Mouse (Mus musculus): ENCODE results near the gene Slc50a1. TPM values are rescaled to one million over a fixed set of nuclear protein-coding genes. Genes with fewer than 3 reads are reported as not detected.

Gene Slc50a1
- polyA plus RNA-seq, 1 experiment from 2014 or later, result 36.2 TPM

GRCm38 (mm10) chr3:89278643-89279042 lies 8.3 kb upstream of the Slc50a1 start:
- Histone ChIP-seq H3K27ac (replicated peaks) (0 out of 2 replicates have a peak overlapping the region, but pooled peaks have one; percentile 18), H3K27me3 (peaks cover 25% of the 10 kb centered on the region), H3K4me1 (replicated peaks) (peaks cover 40% of the 10 kb centered on the region), H3K36me3 (no peaks in the 10 kb centered on the region), H3K9ac (peak overlapping the region; percentile 44; the same call in 1 of the 2 replicates), H3K4me2 (peak overlapping the region; percentile 70), H3K9me3 (no peaks in the 10 kb centered on the region), H3K4me3 (peak overlapping the region; percentile 43)
- ATAC-seq (ENCODE audit: low FRiP score, low read depth), result no peak
- 22% methylated on average over 8 of the region's 8 CpGs for WGBS

GRCm38 (mm10) chr3:89278107-89278506 lies 7.7 kb upstream of the Slc50a1 start:
- Histone ChIP-seq H3K9ac (no peak overlapping the region), H3K9me3 (no peaks in the 10 kb centered on the region), H3K4me2 (peak overlapping the region; percentile 70), H3K36me3 (no peaks in the 10 kb centered on the region), H3K4me3 (peak overlapping the region; percentile 43), H3K27me3 (peaks cover 25% of the 10 kb centered on the region), H3K4me1 (replicated peaks) (peaks cover 40% of the 10 kb centered on the region), H3K27ac (replicated peaks) (0 out of 2 replicates have a peak overlapping the region, but pooled peaks have one; percentile 18)
- ATAC-seq (ENCODE audit: low FRiP score, low read depth), result no peak
- 75% methylated on average over 7 of the region's 7 CpGs for WGBS

- Histone ChIP-seq H3K4me1 (replicated peaks) (peaks cover 40% of the 10 kb centered on the region), H3K36me3 (no peaks in the 10 kb centered on the region), H3K27me3 (peaks cover 24% of the 10 kb centered on the region), H3K4me3 (peak overlapping the region; percentile 11; the same call in 1 of the 2 replicates), H3K9me3 (no peaks in the 10 kb centered on the region), H3K4me2 (peak overlapping the region; percentile 70), H3K9ac (no peak overlapping the region), H3K27ac (replicated peaks) (no peak overlapping the region)
- WGBS, result 61% methylated on average over 14 of the region's 14 CpGs
- no peak for ATAC-seq (ENCODE audit: low FRiP score, low read depth)
These were observed 7.1 kb upstream of the Slc50a1 start for GRCm38 (mm10) chr3:89277281-89278021.

- Histone ChIP-seq H3K9ac (no peak overlapping the region), H3K4me2 (no peak overlapping the region)
- 94% methylated on average over 13 of the region's 13 CpGs for WGBS
These were observed 5.7 kb upstream of the Slc50a1 start for GRCm38 (mm10) chr3:89276061-89276460.

GRCm38 (mm10) chr3:89271760-89272159 lies 1.4 kb upstream of the Slc50a1 start:
- Histone ChIP-seq H3K4me3 (no peak overlapping the region), H3K4me2 (no peak overlapping the region), H3K9ac (no peak overlapping the region), H3K27me3 (no peaks in the 10 kb centered on the region), H3K9me3 (no peaks in the 10 kb centered on the region), H3K36me3 (no peaks in the 10 kb centered on the region), H3K27ac (replicated peaks) (no peak overlapping the region), H3K4me1 (replicated peaks) (peaks cover 40% of the 10 kb centered on the region)
- ATAC-seq (ENCODE audit: low FRiP score, low read depth), result no peak
- 52% methylated on average over 6 of the region's 6 CpGs for WGBS

More at GRCm38 (mm10) chr3:89276061-89276460, 5.7 kb upstream of the Slc50a1 start:
- Histone ChIP-seq H3K9me3 (no peaks in the 10 kb centered on the region), H3K36me3 (no peaks in the 10 kb centered on the region), H3K27ac (replicated peaks) (no peak overlapping the region), H3K4me3 (no peak overlapping the region), H3K27me3 (peaks cover 16% of the 10 kb centered on the region), H3K4me1 (replicated peaks) (peaks cover 28% of the 10 kb centered on the region)
- no peak for ATAC-seq (ENCODE audit: low FRiP score, low read depth)

GRCm38 (mm10) chr3:89270891-89271290 lies 521 bp upstream of the Slc50a1 start:
- 63% methylated on average over 6 of the region's 6 CpGs for WGBS
- Histone ChIP-seq H3K4me2 (peak overlapping the region; percentile 82), H3K27ac (replicated peaks) (peak overlapping the region; percentile 87; the same call in 1 of the 2 replicates)

GRCm38 (mm10) chr3:89268916-89269315 lies 1.5 kb downstream of the Slc50a1 start:
- ATAC-seq (ENCODE audit: low FRiP score, low read depth), result no peak
- no peak overlapping the region for H3K4me3 ChIP-seq
- no peak overlapping the region for H3K9ac ChIP-seq
- peaks cover 48% of the 10 kb centered on the region for H3K4me1 ChIP-seq (replicated peaks)
- H3K36me3 ChIP-seq, result no peaks in the 10 kb centered on the region
- peak overlapping the region; percentile 82 for H3K4me2 ChIP-seq
- H3K27ac ChIP-seq (replicated peaks), result no peak overlapping the region
- H3K9me3 ChIP-seq, result no peaks in the 10 kb centered on the region
- WGBS, result 52% methylated on average over 8 of the region's 8 CpGs
- H3K27me3 ChIP-seq, result no peaks in the 10 kb centered on the region

More at GRCm38 (mm10) chr3:89270891-89271290, 521 bp upstream of the Slc50a1 start:
- H3K9ac ChIP-seq, result peak overlapping the region; percentile 69; the same call in 1 of the 2 replicates
- H3K27me3 ChIP-seq, result no peaks in the 10 kb centered on the region
- peaks cover 46% of the 10 kb centered on the region for H3K4me1 ChIP-seq (replicated peaks)
- H3K9me3 ChIP-seq, result no peaks in the 10 kb centered on the region
- peak overlapping the region; percentile 59 for H3K4me3 ChIP-seq
- H3K36me3 ChIP-seq, result no peaks in the 10 kb centered on the region
- ATAC-seq (ENCODE audit: low FRiP score, low read depth), result no peak

GRCm38 (mm10) chr3:89266439-89266893 lies 3.9 kb downstream of the Slc50a1 start:
- Histone ChIP-seq H3K9ac (peak overlapping the region; percentile 93), H3K27me3 (no peaks in the 10 kb centered on the region), H3K4me1 (replicated peaks) (peaks cover 48% of the 10 kb centered on the region), H3K36me3 (no peaks in the 10 kb centered on the region), H3K9me3 (no peaks in the 10 kb centered on the region), H3K4me3 (peak overlapping the region; percentile 82), H3K4me2 (peak overlapping the region; percentile 92), H3K27ac (replicated peaks) (peak overlapping the region; percentile 84)
- peak; percentile 88 for ATAC-seq (ENCODE audit: low FRiP score, low read depth)
- WGBS, result under 1% methylated on average over 20 of the region's 20 CpGs

- no peak overlapping the region for H3K4me2 ChIP-seq
- H3K9ac ChIP-seq, result no peak overlapping the region
- H3K9me3 ChIP-seq, result no peaks in the 10 kb centered on the region
- H3K36me3 ChIP-seq, result no peaks in the 10 kb centered on the region
- no peak overlapping the region for H3K27ac ChIP-seq (replicated peaks)
- no peaks in the 10 kb centered on the region for H3K27me3 ChIP-seq
- H3K4me1 ChIP-seq (replicated peaks), result peaks cover 14% of the 10 kb centered on the region
- no peak overlapping the region for H3K4me3 ChIP-seq
- no peak for ATAC-seq (ENCODE audit: low FRiP score, low read depth)
- WGBS, result 74% methylated on average over 10 of the region's 10 CpGs
These were observed 8.0 kb downstream of the Slc50a1 start for GRCm38 (mm10) chr3:89262417-89262816.

GRCm38 (mm10) chr3:89260211-89260610 lies 10.2 kb downstream of the Slc50a1 start:
- 73% methylated on average over 3 of the region's 3 CpGs for WGBS
- Histone ChIP-seq H3K9me3 (no peaks in the 10 kb centered on the region), H3K36me3 (no peaks in the 10 kb centered on the region), H3K9ac (no peak overlapping the region), H3K27me3 (no peaks in the 10 kb centered on the region), H3K4me2 (no peak overlapping the region), H3K27ac (replicated peaks) (no peak overlapping the region), H3K4me1 (replicated peaks) (no peaks in the 10 kb centered on the region), H3K4me3 (no peak overlapping the region)
- ATAC-seq (ENCODE audit: low FRiP score, low read depth), result no peak

- Histone ChIP-seq H3K4me3 (no peak within 1 kb of the TSS), H3K4me2 (no peak within 1 kb of the TSS), H3K36me3 (no peaks in the 10 kb centered on the region), H3K9ac (no peak within 1 kb of the TSS), H3K27ac (replicated peaks) (no peak within 1 kb of the TSS), H3K9me3 (no peaks in the 10 kb centered on the region), H3K27me3 (no peaks in the 10 kb centered on the region), H3K4me1 (replicated peaks) (no peaks in the 10 kb centered on the region)
- WGBS, result 50% methylated on average over 7 of the region's 7 CpGs
- ATAC-seq (ENCODE audit: low FRiP score, low read depth), result no peak
These were observed 11.3 kb downstream of the Slc50a1 start, which contains the start of gene Dpm3 for GRCm38 (mm10) chr3:89259076-89259475. Gene Dpm3 (plus strand): TSS chr3:89259358.

GRCm38 (mm10) chr3:89256177-89256576 lies 14.2 kb downstream of the Slc50a1 start:
- Histone ChIP-seq H3K4me2 (no peak overlapping the region), H3K36me3 (no peaks in the 10 kb centered on the region), H3K4me1 (replicated peaks) (peaks cover 6% of the 10 kb centered on the region), H3K9ac (no peak overlapping the region), H3K27me3 (no peaks in the 10 kb centered on the region), H3K27ac (replicated peaks) (no peak overlapping the region), H3K9me3 (no peaks in the 10 kb centered on the region), H3K4me3 (no peak overlapping the region)
- WGBS, result 87% methylated on average over 5 of the region's 5 CpGs
- ATAC-seq (ENCODE audit: low FRiP score, low read depth), result no peak
